Comparison of ENCODE assay signal across 29 mouse cellular contexts in genomic region chr9:70034702-70035101, GRCm38 (mm10). TPM values are rescaled to one million over a fixed set of nuclear protein-coding genes. Genes with fewer than 3 reads are reported as not detected.
"Had no signal": no experiment of that assay in that cellular context is flagged by ENCODE, and none has a peak within 500 bp of the region (broad histone marks: within the 10 kb centered on the region; RNA-seq: fewer than 3 reads in every experiment).

No protein-coding gene starts in this region.

- ATAC-seq: inflammation-experienced regulatory T-cells, adult 6 months; intestine, embryonic 16.5 days; midbrain, embryonic 13.5 days; midbrain, embryonic 16.5 days had no signal

- H3K9ac ChIP-seq: liver, embryonic 14.5 days; lung, embryonic 15.5 days; midbrain, embryonic 13.5 days; neural tube, embryonic 13.5 days; stomach, embryonic 15.5 days had no signal

- H3K4me1 ChIP-seq: megakaryocyte, embryonic 14.5 days; midbrain, embryonic 10.5 days; midbrain, embryonic 13.5 days; neural tube, embryonic 13.5 days; stomach, embryonic 15.5 days had no signal

- H3K27ac ChIP-seq: layer of hippocampus, adult 2 months; liver, embryonic 14.5 days; lung, embryonic 15.5 days; midbrain, embryonic 10.5 days; midbrain, embryonic 13.5 days; neural tube, embryonic 13.5 days; stomach, embryonic 15.5 days had no signal

- H3K27me3 ChIP-seq: lung, embryonic 15.5 days; midbrain, embryonic 13.5 days; neural tube, embryonic 13.5 days; stomach, embryonic 15.5 days had no signal

- H3K4me2 ChIP-seq: lung, embryonic 15.5 days; midbrain, embryonic 13.5 days; neural tube, embryonic 13.5 days had no signal

- DNase-seq: kidney, adult 2 months; kidney, postnatal 14 days; layer of hippocampus, adult 9-11 months; lung, adult 18-20 months; lung, postnatal 14 days; lung, postnatal 4 days; right cerebral cortex, adult 18-20 months; right cerebral cortex, postnatal 14 days; right cerebral cortex, postnatal 4 days; spleen, adult 18-20 months; thymus, adult 2 months; thymus, postnatal 36 days had no signal

- H3K4me3 ChIP-seq: layer of hippocampus, adult 2 months; lung, embryonic 15.5 days; megakaryocyte, embryonic 14.5 days; midbrain, embryonic 10.5 days; midbrain, embryonic 13.5 days; myocyte; neural tube, embryonic 13.5 days; stomach, embryonic 15.5 days had no signal

- H3K9me3 ChIP-seq: lung, embryonic 15.5 days; midbrain, embryonic 10.5 days; midbrain, embryonic 13.5 days; neural tube, embryonic 13.5 days; stomach, embryonic 15.5 days had no signal

- H3K36me3 ChIP-seq: lung, embryonic 15.5 days; midbrain, embryonic 10.5 days; midbrain, embryonic 13.5 days; neural tube, embryonic 13.5 days; stomach, embryonic 15.5 days had no signal

RNA-seq across cellular contexts. Expression of gene Gcnt3, which starts 3.2 kb away (rescaled TPM):
- total RNA-seq: layer of hippocampus, adult 2 months; layer of hippocampus, postnatal 25 days; left cerebral cortex, adult 18-20 months; left cerebral cortex, postnatal 36 days; monocyte, adult 5-6 weeks had no signal
- polyA plus RNA-seq: inflammation-experienced regulatory T-cells, adult 6 months; limb, embryonic 11.5 days; liver, embryonic 14.5 days; midbrain, embryonic 10.5 days; midbrain, embryonic 13.5 days; midbrain, embryonic 16.5 days; neural tube, embryonic 13.5 days; thymus, adult 2 months had no signal
